ENCODE assay signal across 23 mouse cellular contexts in genomic region chr12:53973414-53973813, GRCm38 (mm10).
DNase-seq lines count a peak whose midpoint lies in the region; ATAC-seq lines count a peak whose summit lies in the region.
"Had no signal": no experiment of that assay in that cellular context is flagged by ENCODE, and none has a peak within 500 bp of the region (broad histone marks: within the 10 kb centered on the region; RNA-seq: fewer than 3 reads in every experiment).

No protein-coding gene starts in this region.

- peaks cover 12% of the 10 kb centered on the region for H3K4me1 ChIP-seq in kidney, embryonic 16.5 days (ENCODE audit: insufficient read depth, low read length)
- H3K4me1 ChIP-seq in lung, embryonic 16.5 days (replicated peaks; ENCODE audit: control insufficient read depth, insufficient read depth, low read length), result no peaks in the 10 kb centered on the region
- H3K4me1 ChIP-seq: heart, embryonic 12.5 days; intestine, embryonic 15.5 days had no signal

- H3K9me3 ChIP-seq in kidney, embryonic 16.5 days (ENCODE audit: low read length), result no peaks in the 10 kb centered on the region
- H3K9me3 ChIP-seq in lung, embryonic 16.5 days (ENCODE audit: control insufficient read depth, low read length), result no peaks in the 10 kb centered on the region
- H3K9me3 ChIP-seq: heart, embryonic 12.5 days; intestine, embryonic 15.5 days; midbrain, embryonic 12.5 days; neural tube, embryonic 15.5 days had no signal

- DNase-seq in kidney, adult 18-20 months, result peak; percentile 19
- peak; percentile 35 for DNase-seq in kidney, postnatal 10 days
- DNase-seq in retina, postnatal 1 day, result peak; percentile 62
- DNase-seq in thymus, postnatal 36 days, result no peak
- DNase-seq in layer of hippocampus, adult 11-12 months (ENCODE audit: low spot score), result no peak
- no peak for DNase-seq in urinary bladder, adult 18-20 months (ENCODE audit: low spot score in 2 of 2)
- DNase-seq: adrenal gland, postnatal 36 days; cerebellum, postnatal 14 days; embryo, embryonic 11 days; gastrocnemius, postnatal 36 days; liver; liver, postnatal 0 days; right cerebral cortex, adult 18-20 months; thymus, adult 2 months had no signal

- H3K4me2 ChIP-seq in kidney, embryonic 16.5 days (replicated peaks; ENCODE audit: low read depth, low read length), result no peak overlapping the region
- H3K4me2 ChIP-seq in lung, embryonic 16.5 days (ENCODE audit: low read depth, low read length), result no peak overlapping the region
- H3K4me2 ChIP-seq: heart, embryonic 12.5 days; hindbrain, embryonic 14.5 days; intestine, embryonic 15.5 days; midbrain, embryonic 12.5 days; neural tube, embryonic 15.5 days had no signal

- no peak overlapping the region for H3K9ac ChIP-seq in kidney, embryonic 16.5 days (replicated peaks; ENCODE audit: low read length)
- no peak overlapping the region for H3K9ac ChIP-seq in lung, embryonic 16.5 days (ENCODE audit: low read length)
- H3K9ac ChIP-seq: heart, embryonic 12.5 days; hindbrain, embryonic 14.5 days; intestine, embryonic 15.5 days; liver, postnatal 0 days; midbrain, embryonic 12.5 days; neural tube, embryonic 15.5 days had no signal

- H3K27me3 ChIP-seq in kidney, embryonic 16.5 days (ENCODE audit: insufficient read depth, low read length), result no peaks in the 10 kb centered on the region; the same call in 1 of the 2 replicates
- no peaks in the 10 kb centered on the region; the same call in none of the 2 replicates for H3K27me3 ChIP-seq in lung, embryonic 16.5 days (ENCODE audit: control insufficient read depth, insufficient read depth, low read depth, low read length)
- H3K27me3 ChIP-seq: heart, embryonic 12.5 days; intestine, embryonic 15.5 days; midbrain, embryonic 12.5 days; neural tube, embryonic 15.5 days had no signal

- H3K27ac ChIP-seq in kidney, embryonic 16.5 days (ENCODE audit: low read length), result no peak overlapping the region
- no peak overlapping the region for H3K27ac ChIP-seq in lung, embryonic 16.5 days (ENCODE audit: low read length)
- H3K27ac ChIP-seq: hindbrain, embryonic 14.5 days; intestine, embryonic 15.5 days; midbrain, embryonic 12.5 days; neural tube, embryonic 15.5 days had no signal

- no peaks in the 10 kb centered on the region for H3K36me3 ChIP-seq in kidney, embryonic 16.5 days (ENCODE audit: insufficient read depth, low read length)
- H3K36me3 ChIP-seq in lung, embryonic 16.5 days (ENCODE audit: control insufficient read depth, insufficient read depth, low read length), result no peaks in the 10 kb centered on the region
- H3K36me3 ChIP-seq: heart, embryonic 12.5 days; intestine, embryonic 15.5 days; midbrain, embryonic 12.5 days; neural tube, embryonic 15.5 days had no signal

- H3K4me3 ChIP-seq in kidney, embryonic 16.5 days (ENCODE audit: low read length), result no peak overlapping the region
- no peak overlapping the region for H3K4me3 ChIP-seq in lung, embryonic 16.5 days (ENCODE audit: low read length)
- H3K4me3 ChIP-seq: heart, embryonic 12.5 days; intestine, embryonic 15.5 days; midbrain, embryonic 12.5 days; myocyte; neural tube, embryonic 15.5 days had no signal

- WGBS in kidney, embryonic 16.5 days, result 46% methylated on average over 6 of the region's 6 CpGs
- 42% methylated on average over 6 of the region's 6 CpGs for WGBS in lung, embryonic 16.5 days

- ATAC-seq in kidney, embryonic 16.5 days (ENCODE audit: low FRiP score, low TSS enrichment), result no peak
- ATAC-seq in lung, embryonic 16.5 days (ENCODE audit: low read depth), result peak; percentile 41; the same call in 1 of the 2 replicates
- ATAC-seq: forebrain, embryonic 14.5 days; intestine, embryonic 15.5 days; liver, postnatal 0 days had no signal

Comparison
In these comparisons a context has a peak if more than half of its experiments do, and no peak if none do; other contexts are left out.
1. DNase-seq: peak in kidney, adult 18-20 months (single experiment), kidney, postnatal 10 days (single experiment) and retina, postnatal 1 day (single experiment); none in thymus, postnatal 36 days (0 of 2), layer of hippocampus, adult 11-12 months (single experiment) and urinary bladder, adult 18-20 months (0 of 2).